Mouse (Mus musculus): ENCODE measurements around the gene Eloa. TPM values are rescaled to one million over a fixed set of nuclear protein-coding genes. Genes with fewer than 3 reads are reported as not detected.

The Eloa gene
- polyA plus RNA-seq, 1 experiment: 39.8 TPM

DNA sequence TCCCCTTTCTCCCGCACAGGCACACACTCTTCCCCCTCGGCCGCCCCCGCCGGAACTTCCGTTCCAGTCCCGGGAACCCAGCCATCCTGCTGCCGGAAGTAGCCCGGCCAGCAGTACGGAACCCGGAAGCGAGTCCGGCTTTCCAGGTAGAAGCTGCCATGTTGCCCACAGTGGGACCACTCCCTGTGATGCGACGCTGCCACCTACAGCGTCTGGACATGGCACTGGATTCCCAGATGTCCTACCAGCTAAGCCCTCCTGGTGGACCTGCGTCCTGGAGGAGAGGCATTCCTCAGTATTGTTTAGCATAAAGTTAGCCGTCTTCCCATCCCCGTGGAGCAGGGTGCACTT is 49.0 kb downstream of the Eloa start, which contains the start of gene Lypla2:
TSS of gene Lypla2 (minus strand) at position 71 of the 351 bp plus-strand sequence.
- Histone ChIP-seq H3K27ac (ENCODE audit: insufficient read depth, low read length) (no peak within 1 kb of the TSS), H3K4me1 (ENCODE audit: control insufficient read depth, insufficient read depth, low read length) (peaks cover 3% of the 10 kb centered on the region; the same call in 1 of the 2 replicates), H3K4me3 (ENCODE audit: insufficient read depth, low read length) (peak within 1 kb of the TSS; percentile 93)
- TF ChIP-seq POLR2A (IDR thresholded peaks at IDR 0.05; ENCODE audit: low read depth, low read length): peak; percentile 82; the same call in 1 of the 2 replicates
- TF ChIP-seq CTCF (IDR thresholded peaks at IDR 0.05; ENCODE audit: borderline replicate concordance, insufficient read depth, low read length): no peak

DNA sequence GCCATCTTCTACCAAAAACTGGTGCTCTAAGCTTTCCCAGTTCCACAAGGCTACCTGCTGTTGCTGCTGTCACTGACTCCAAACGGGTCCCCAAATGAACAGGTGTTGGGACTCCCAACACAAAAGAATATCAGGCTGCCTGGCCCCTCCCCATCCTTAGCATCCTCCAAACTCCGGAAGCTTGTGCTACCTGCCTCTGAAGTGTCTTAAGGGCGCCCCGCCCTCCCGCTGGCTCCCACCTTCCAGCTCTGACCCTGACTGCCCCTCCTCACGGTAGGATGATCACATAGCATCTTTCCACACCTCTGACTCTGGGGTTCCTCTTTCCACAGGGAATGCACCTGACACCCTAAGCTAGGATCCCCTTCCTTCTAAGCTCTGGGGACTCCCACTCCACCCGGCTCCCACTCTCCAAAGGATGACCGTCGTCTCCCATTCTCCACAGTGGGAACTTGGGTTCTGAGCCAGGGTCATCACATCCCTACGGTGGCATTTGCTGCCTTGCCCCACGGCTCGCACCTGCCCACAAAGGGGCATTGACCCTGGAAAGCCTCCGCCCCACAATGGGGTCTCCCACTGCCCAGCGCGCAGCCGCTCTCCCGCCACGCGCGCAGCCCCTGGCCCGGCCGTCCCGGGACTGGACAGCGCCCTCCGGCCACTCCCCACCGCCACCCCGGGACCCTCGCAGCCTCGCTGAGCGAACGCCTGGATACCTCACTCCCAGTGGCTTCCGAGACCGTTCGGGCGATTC is 49.6 kb downstream of the Eloa start:
- Histone ChIP-seq H3K4me1 (ENCODE audit: control insufficient read depth, insufficient read depth, low read length) (peaks cover 3% of the 10 kb centered on the region; the same call in 1 of the 2 replicates), H3K4me3 (ENCODE audit: insufficient read depth, low read length) (peak overlapping the region; percentile 93), H3K27ac (ENCODE audit: insufficient read depth, low read length) (no peak overlapping the region)
- TF ChIP-seq POLR2A (IDR thresholded peaks at IDR 0.05; ENCODE audit: low read depth, low read length) (no peak; the same call in 1 of the 2 replicates), CTCF (IDR thresholded peaks at IDR 0.05; ENCODE audit: borderline replicate concordance, insufficient read depth, low read length) (no peak)

DNA sequence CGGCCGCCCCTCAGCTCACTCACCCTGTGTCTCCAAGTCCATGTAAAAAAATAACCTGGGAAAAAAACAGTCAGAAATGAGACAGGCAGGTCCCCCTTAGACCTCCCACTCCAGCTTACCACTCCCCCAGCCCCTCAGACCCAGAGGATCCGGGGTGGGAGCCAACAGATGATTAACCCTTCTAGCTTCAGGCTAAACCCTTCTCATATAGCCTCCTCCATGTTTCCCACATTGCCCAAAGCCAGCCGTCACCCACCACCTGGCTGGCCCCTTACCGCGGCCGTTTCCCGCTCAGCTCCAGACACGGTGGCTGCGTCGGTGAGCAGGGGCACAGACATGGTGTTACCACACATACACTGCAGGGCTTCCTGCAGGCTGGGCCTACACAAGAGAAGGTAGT is 51.0 kb downstream of the Eloa start:
- TF ChIP-seq CTCF (IDR thresholded peaks at IDR 0.05; ENCODE audit: borderline replicate concordance, insufficient read depth, low read length): no peak
- no peak for TF ChIP-seq POLR2A (IDR thresholded peaks at IDR 0.05; ENCODE audit: low read depth, low read length)
- Histone ChIP-seq H3K4me3 (ENCODE audit: insufficient read depth, low read length) (no peak overlapping the region), H3K4me1 (ENCODE audit: control insufficient read depth, insufficient read depth, low read length) (peaks cover 3% of the 10 kb centered on the region; the same call in 1 of the 2 replicates), H3K27ac (ENCODE audit: insufficient read depth, low read length) (no peak overlapping the region)

DNA sequence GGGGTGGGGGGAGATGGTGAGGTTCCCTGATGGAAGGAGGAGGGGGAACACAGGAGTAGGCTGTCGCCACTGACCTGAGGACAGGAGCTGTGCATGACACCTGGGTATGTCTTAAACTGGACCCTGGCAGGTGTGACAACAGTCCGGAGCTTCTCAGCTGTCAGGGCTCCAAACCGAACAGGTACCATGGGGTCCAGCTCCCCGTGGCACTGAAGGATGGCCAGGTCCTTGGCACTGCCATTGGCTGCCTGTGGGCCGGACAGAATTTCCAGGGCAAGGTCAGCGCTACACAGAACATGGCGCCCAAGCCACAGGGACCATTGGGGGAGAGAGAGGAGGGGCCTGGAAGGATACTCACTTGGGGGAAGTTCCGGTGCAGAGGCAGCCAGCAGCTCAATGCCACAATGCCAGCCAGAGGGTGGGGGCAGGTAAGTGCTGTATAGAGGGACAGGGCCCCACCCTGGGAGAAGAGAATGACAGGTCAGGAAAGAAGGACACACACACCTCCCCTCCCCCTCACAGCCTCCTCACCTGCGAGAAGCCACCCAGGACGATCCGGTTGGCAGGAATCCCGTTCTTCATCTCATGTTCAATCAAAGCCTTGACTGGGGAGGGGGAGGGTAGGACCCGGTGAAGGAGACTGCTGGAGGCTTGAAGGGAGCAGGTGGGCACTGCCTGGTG is 52.4 kb downstream of the Eloa start:
- H3K27ac ChIP-seq (ENCODE audit: insufficient read depth, low read length): no peak overlapping the region
- TF ChIP-seq POLR2A (IDR thresholded peaks at IDR 0.05; ENCODE audit: low read depth, low read length) (no peak), CTCF (IDR thresholded peaks at IDR 0.05; ENCODE audit: borderline replicate concordance, insufficient read depth, low read length) (no peak)
- H3K4me1 ChIP-seq (ENCODE audit: control insufficient read depth, insufficient read depth, low read length): peaks cover 3% of the 10 kb centered on the region; the same call in 1 of the 2 replicates
- H3K4me3 ChIP-seq (ENCODE audit: insufficient read depth, low read length): no peak overlapping the region

DNA sequence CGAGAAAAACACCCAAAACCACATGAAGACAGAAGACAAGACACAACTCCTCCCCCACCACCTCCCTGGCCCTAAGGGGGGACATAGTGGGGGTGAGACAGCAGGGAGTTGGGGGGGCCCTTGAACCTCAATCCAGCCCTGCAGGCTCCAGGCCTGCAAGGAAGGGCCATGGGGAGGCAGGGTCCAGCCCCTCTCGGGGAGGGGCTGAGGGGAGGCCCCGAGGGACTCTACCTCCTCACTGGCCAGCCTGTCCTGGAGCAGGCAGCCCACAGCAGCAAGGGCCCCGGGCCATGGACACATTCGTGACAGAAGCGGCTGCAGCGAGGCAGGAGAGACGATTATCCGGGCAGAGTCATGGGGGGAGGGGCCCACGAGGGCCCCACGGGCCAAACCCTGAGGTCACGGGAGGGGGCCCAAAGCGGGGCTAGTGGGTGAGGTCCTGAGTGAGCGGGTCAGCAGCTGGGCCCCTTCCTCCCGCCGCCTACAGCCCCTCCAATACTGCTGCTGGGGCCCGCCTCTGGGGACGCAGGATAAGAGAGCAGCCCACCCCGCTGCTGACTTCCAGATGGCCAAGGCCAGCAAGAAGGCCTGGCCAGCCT is 53.2 kb downstream of the Eloa start:
- H3K27ac ChIP-seq (ENCODE audit: insufficient read depth, low read length): no peak overlapping the region
- no peak overlapping the region for H3K4me3 ChIP-seq (ENCODE audit: insufficient read depth, low read length)
- H3K4me1 ChIP-seq (ENCODE audit: control insufficient read depth, insufficient read depth, low read length): peaks cover 2% of the 10 kb centered on the region; the same call in 1 of the 2 replicates
- no peak for TF ChIP-seq POLR2A (IDR thresholded peaks at IDR 0.05; ENCODE audit: low read depth, low read length)
- no peak for TF ChIP-seq CTCF (IDR thresholded peaks at IDR 0.05; ENCODE audit: borderline replicate concordance, insufficient read depth, low read length)

DNA sequence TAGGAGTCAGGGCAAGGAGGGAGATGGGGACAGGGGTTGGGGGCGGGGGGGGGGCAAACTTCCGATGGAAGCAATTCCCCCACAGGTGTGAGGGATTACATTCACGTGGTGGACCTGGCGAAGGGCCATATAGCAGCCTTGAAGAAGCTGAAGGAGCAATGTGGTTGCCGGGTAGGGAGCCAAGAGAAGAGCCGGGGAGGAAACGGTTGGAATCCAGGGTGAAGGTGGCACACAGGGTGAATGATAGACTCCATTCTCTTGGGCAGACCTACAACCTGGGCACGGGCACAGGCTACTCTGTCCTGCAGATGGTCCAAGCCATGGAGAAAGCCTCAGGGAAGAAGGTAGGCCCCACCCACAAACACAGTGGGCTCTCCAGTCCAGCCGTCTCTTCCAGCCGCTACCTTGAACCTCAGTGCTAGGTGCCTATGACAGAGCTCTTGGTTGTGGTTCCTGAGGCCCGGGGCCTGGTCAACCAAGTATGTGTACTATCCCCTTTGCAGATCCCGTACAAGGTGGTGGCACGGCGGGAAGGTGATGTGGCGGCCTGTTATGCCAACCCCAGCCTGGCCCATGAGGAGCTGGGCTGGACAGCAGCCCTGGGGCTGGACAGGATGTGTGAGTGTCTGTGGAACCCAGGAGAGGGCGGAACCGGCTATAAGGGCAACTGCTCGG is 54.3 kb downstream of the Eloa start:
- Histone ChIP-seq H3K4me3 (ENCODE audit: insufficient read depth, low read length) (no peak overlapping the region), H3K27ac (ENCODE audit: insufficient read depth, low read length) (no peak overlapping the region), H3K4me1 (ENCODE audit: control insufficient read depth, insufficient read depth, low read length) (no peaks in the 10 kb centered on the region; the same call in 1 of the 2 replicates)
- no peak for TF ChIP-seq CTCF (IDR thresholded peaks at IDR 0.05; ENCODE audit: borderline replicate concordance, insufficient read depth, low read length)
- TF ChIP-seq POLR2A (IDR thresholded peaks at IDR 0.05; ENCODE audit: low read depth, low read length): no peak

DNA sequence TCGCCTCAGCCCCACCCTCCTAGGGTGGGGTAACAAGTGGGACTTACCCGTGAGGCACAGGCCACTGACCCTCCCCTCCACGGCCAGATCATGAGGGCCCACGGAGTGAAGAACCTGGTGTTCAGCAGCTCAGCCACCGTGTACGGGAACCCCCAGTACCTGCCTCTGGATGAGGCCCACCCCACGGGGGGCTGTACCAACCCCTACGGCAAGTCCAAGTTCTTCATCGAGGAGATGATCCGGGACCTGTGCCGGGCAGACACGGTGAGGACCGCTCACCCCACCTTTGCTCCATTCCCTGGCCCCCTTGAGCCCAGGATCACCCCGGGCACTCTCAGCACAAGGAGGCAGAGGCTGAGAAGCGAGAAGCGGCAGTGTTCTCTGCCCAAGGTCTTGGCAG is 55.3 kb downstream of the Eloa start:
- H3K4me3 ChIP-seq (ENCODE audit: insufficient read depth, low read length): no peak overlapping the region
- TF ChIP-seq POLR2A (IDR thresholded peaks at IDR 0.05; ENCODE audit: low read depth, low read length) (no peak), CTCF (IDR thresholded peaks at IDR 0.05; ENCODE audit: borderline replicate concordance, insufficient read depth, low read length) (no peak)
- no peaks in the 10 kb centered on the region; the same call in 1 of the 2 replicates for H3K4me1 ChIP-seq (ENCODE audit: control insufficient read depth, insufficient read depth, low read length)
- no peak overlapping the region for H3K27ac ChIP-seq (ENCODE audit: insufficient read depth, low read length)

DNA sequence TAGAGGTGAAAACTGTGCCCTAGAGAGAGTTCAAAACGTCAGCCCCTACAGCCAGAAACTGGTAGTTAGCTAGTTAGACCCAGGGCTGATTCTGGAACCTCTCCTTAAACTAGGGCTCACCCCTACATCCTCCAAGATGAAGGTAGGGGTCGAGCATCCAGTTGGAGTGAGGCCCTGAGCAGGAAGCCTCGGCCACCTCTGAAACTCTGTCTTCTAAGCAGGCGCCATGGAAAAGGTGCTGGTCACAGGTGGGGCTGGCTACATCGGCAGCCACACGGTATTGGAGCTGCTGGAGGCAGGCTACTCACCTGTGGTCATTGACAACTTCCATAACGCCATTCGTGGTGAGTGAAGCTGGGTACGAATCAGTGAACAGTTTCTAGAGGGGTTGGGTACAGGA is 56.5 kb downstream of the Eloa start:
- Histone ChIP-seq H3K4me3 (ENCODE audit: insufficient read depth, low read length) (no peak overlapping the region; the same call in 1 of the 2 replicates), H3K27ac (ENCODE audit: insufficient read depth, low read length) (peak overlapping the region; percentile 31; the same call in 1 of the 2 replicates), H3K4me1 (ENCODE audit: control insufficient read depth, insufficient read depth, low read length) (no peaks in the 10 kb centered on the region; the same call in 1 of the 2 replicates)
- TF ChIP-seq CTCF (IDR thresholded peaks at IDR 0.05; ENCODE audit: borderline replicate concordance, insufficient read depth, low read length): no peak
- no peak for TF ChIP-seq POLR2A (IDR thresholded peaks at IDR 0.05; ENCODE audit: low read depth, low read length)

DNA sequence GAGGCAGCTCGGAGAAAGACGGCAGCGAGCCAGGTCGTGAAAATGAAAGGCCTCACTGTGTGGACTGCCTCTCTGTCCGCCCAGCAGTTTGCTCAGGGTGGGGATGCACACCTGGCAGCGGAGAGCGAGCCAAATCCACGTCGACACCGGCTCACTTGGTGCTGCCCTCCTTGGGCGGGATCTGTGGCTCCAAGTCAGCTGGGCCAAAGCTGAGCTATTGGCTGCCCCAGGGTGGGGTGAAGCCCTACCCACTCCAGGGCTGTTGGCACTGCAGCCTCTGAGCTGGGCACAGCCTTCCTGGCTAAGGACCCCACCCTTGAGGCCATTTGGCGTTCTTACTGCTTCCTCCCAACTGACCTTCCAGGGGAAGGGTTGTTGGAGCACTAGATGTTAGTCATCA is 57.1 kb downstream of the Eloa start:
- Histone ChIP-seq H3K4me1 (ENCODE audit: control insufficient read depth, insufficient read depth, low read length) (no peaks in the 10 kb centered on the region; the same call in 1 of the 2 replicates), H3K27ac (ENCODE audit: insufficient read depth, low read length) (peak overlapping the region; percentile 45), H3K4me3 (ENCODE audit: insufficient read depth, low read length) (peak overlapping the region; percentile 84)
- TF ChIP-seq CTCF (IDR thresholded peaks at IDR 0.05; ENCODE audit: borderline replicate concordance, insufficient read depth, low read length): no peak
- peak; percentile 85 for TF ChIP-seq POLR2A (IDR thresholded peaks at IDR 0.05; ENCODE audit: low read depth, low read length)
